Mouse (Mus musculus): ENCODE measurements at regions not wholly inside any gene's neighbourhood (a gene's known extent, or its start where the extent isn't known, plus 50 kb on each side); places are given as distances from the start of the nearest gene placed in this dataset.

- Histone ChIP-seq H3K4me3 (ENCODE audit: insufficient read depth, low read length) (no peak overlapping the region), H3K27ac (ENCODE audit: insufficient read depth, low read depth, low read length) (no peak overlapping the region), H3K4me1 (ENCODE audit: control insufficient read depth, insufficient read depth, low read length) (no peaks in the 10 kb centered on the region)
- TF ChIP-seq POLR2A (IDR thresholded peaks at IDR 0.05; ENCODE audit: borderline replicate concordance, low read depth, low read length) (no peak), CTCF (IDR thresholded peaks at IDR 0.05; ENCODE audit: low read depth, low read length) (no peak)
These were observed 74.3 kb upstream of the Spdye4c start for GRCm38 (mm10) chr2:128516694-128517093.

- Histone ChIP-seq H3K4me3 (ENCODE audit: insufficient read depth, low read length) (no peak overlapping the region), H3K4me1 (ENCODE audit: control insufficient read depth, insufficient read depth, low read length) (no peaks in the 10 kb centered on the region), H3K27ac (ENCODE audit: insufficient read depth, low read depth, low read length) (no peak overlapping the region)
- TF ChIP-seq POLR2A (IDR thresholded peaks at IDR 0.05; ENCODE audit: borderline replicate concordance, low read depth, low read length) (no peak), CTCF (IDR thresholded peaks at IDR 0.05; ENCODE audit: low read depth, low read length) (no peak)
These were observed 72.9 kb upstream of the Spdye4c start for GRCm38 (mm10) chr2:128518142-128518541.

- Histone ChIP-seq H3K4me3 (ENCODE audit: insufficient read depth, low read length) (no peak overlapping the region), H3K4me1 (ENCODE audit: control insufficient read depth, insufficient read depth, low read length) (no peaks in the 10 kb centered on the region), H3K27ac (ENCODE audit: insufficient read depth, low read depth, low read length) (no peak overlapping the region)
- TF ChIP-seq POLR2A (IDR thresholded peaks at IDR 0.05; ENCODE audit: borderline replicate concordance, low read depth, low read length) (no peak), CTCF (IDR thresholded peaks at IDR 0.05; ENCODE audit: low read depth, low read length) (no peak)
These were observed 69.1 kb upstream of the Spdye4c start for GRCm38 (mm10) chr2:128521701-128522443.

DNA sequence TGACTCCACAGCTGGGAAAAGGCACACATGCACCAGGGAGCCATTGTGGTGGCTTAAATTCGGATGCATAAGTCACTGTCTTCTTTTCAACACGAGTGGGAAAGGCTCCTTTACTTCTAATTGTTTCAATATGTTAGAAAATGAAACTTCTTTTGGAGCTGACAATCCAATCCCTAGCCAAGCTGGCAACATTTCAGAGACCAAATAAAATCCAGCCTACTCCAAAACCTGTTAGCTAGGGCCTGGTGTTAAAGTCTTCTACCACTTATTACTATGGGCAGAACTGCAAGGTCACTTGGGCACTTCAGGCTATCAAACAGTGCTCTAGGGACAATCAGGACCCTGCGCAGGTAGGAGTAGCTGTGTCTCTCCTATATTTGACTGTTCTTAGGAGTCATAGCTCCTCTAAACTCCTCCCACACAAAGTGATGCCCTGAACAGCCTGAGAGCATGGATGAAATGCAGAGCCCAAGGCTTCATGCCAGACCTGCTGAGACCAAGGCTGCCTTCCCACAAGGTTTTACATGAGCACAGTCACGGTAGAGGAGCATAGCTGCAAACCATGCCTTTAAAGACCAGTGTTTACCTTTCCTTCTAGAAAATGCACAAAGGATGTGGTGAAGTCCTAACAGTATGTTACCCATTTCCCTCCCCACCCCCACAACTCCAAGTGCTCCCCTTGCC, 67.4 kb upstream of the Spdye4c start:
- no peak overlapping the region for H3K4me3 ChIP-seq (ENCODE audit: insufficient read depth, low read length)
- H3K4me1 ChIP-seq (ENCODE audit: control insufficient read depth, insufficient read depth, low read length), result no peaks in the 10 kb centered on the region
- no peak overlapping the region for H3K27ac ChIP-seq (ENCODE audit: insufficient read depth, low read depth, low read length)
- no peak for TF ChIP-seq CTCF (IDR thresholded peaks at IDR 0.05; ENCODE audit: low read depth, low read length)
- no peak for TF ChIP-seq POLR2A (IDR thresholded peaks at IDR 0.05; ENCODE audit: borderline replicate concordance, low read depth, low read length)

GRCm38 (mm10) chr2:128526100-128526499, 64.9 kb upstream of the Spdye4c start:
- Histone ChIP-seq H3K27ac (ENCODE audit: insufficient read depth, low read depth, low read length) (no peak overlapping the region), H3K4me3 (ENCODE audit: insufficient read depth, low read length) (no peak overlapping the region), H3K4me1 (ENCODE audit: control insufficient read depth, insufficient read depth, low read length) (no peaks in the 10 kb centered on the region)
- TF ChIP-seq POLR2A (IDR thresholded peaks at IDR 0.05; ENCODE audit: borderline replicate concordance, low read depth, low read length), result no peak

GRCm38 (mm10) chr2:128526883-128527344, 64.1 kb upstream of the Spdye4c start:
- Histone ChIP-seq H3K27ac (ENCODE audit: insufficient read depth, low read depth, low read length) (no peak overlapping the region), H3K4me3 (ENCODE audit: insufficient read depth, low read length) (no peak overlapping the region), H3K4me1 (ENCODE audit: control insufficient read depth, insufficient read depth, low read length) (no peaks in the 10 kb centered on the region)
- TF ChIP-seq POLR2A (IDR thresholded peaks at IDR 0.05; ENCODE audit: borderline replicate concordance, low read depth, low read length) (no peak), CTCF (IDR thresholded peaks at IDR 0.05; ENCODE audit: low read depth, low read length) (no peak)

DNA sequence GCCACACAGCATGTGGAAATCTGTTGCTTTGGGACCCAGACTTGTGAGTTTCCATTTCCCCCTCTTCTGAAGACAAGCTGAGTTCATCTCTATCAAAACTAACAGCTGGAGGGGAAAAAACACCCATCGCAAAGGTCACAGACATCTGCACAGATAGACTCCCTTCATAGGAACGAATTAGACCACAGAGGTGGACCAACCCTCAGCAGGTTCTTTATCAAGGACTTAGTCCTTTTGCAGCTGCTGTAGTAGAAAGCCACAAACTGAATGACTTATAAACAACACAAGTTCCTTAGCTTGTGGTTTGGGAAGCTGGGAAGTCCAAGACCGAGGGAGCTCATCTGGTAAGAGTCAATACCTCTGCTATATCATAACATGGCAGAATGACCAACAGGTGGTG, 54.7 kb upstream of the Spdye4c start:
- Histone ChIP-seq H3K4me3 (ENCODE audit: insufficient read depth, low read length) (no peak overlapping the region), H3K27ac (ENCODE audit: insufficient read depth, low read depth, low read length) (no peak overlapping the region), H3K4me1 (ENCODE audit: control insufficient read depth, insufficient read depth, low read length) (no peaks in the 10 kb centered on the region)
- no peak for TF ChIP-seq POLR2A (IDR thresholded peaks at IDR 0.05; ENCODE audit: borderline replicate concordance, low read depth, low read length)
- no peak for TF ChIP-seq CTCF (IDR thresholded peaks at IDR 0.05; ENCODE audit: low read depth, low read length)

GRCm38 (mm10) chr2:128537425-128537824, 53.6 kb upstream of the Spdye4c start:
- TF ChIP-seq POLR2A (IDR thresholded peaks at IDR 0.05; ENCODE audit: borderline replicate concordance, low read depth, low read length) (no peak), CTCF (IDR thresholded peaks at IDR 0.05; ENCODE audit: low read depth, low read length) (no peak)
- H3K4me1 ChIP-seq (ENCODE audit: control insufficient read depth, insufficient read depth, low read length), result no peaks in the 10 kb centered on the region
- H3K4me3 ChIP-seq (ENCODE audit: insufficient read depth, low read length), result no peak overlapping the region
- no peak overlapping the region for H3K27ac ChIP-seq (ENCODE audit: insufficient read depth, low read depth, low read length)

DNA sequence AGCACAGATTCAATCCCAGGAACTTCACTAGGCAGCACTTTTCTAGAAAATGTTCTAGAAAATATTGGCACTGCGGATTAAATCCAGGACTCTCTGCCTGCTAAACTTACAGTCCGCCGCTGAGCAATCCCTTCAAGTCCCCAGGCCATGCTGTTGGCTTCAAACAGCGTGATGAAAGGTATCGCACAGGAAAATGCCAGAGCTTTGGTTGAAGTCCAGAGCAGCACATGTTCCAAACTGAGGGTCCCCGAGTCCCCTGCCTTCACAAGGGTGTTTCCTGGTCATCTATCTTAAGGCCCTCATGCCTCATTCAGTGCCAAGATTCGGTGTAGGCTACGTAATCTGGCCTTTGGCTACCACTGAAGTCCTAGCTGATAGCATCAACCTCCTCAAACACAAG, 52.3 kb upstream of the Spdye4c start:
- TF ChIP-seq CTCF (IDR thresholded peaks at IDR 0.05; ENCODE audit: low read depth, low read length), result no peak
- Histone ChIP-seq H3K27ac (ENCODE audit: insufficient read depth, low read depth, low read length) (no peak overlapping the region), H3K4me1 (ENCODE audit: control insufficient read depth, insufficient read depth, low read length) (no peaks in the 10 kb centered on the region), H3K4me3 (ENCODE audit: insufficient read depth, low read length) (no peak overlapping the region)

Data from bone marrow macrophage, adult 2 months (primary cell).